Mouse (Mus musculus) heart, embryonic 13.5 days (tissue): ENCODE results near the gene Foxo4. TPM values are rescaled to one million over a fixed set of nuclear protein-coding genes. Genes with fewer than 3 reads are reported as not detected.
A peak's percentile ranks its signal among the peaks of the same experiment; 100 is the strongest.

ENCODE experiments used
- ATAC-seq: fragments of 200-750 bp; cut with Nextera tagmentation; 2 replicates; pipeline ENCODE4 v1.8.0; 2017; ENCODE audit warnings: moderate TSS enrichment; ENCODE audit not compliant: insufficient number of reproducible peaks, low FRiP score, low TSS enrichment; ENCODE audit errors: extremely low read depth
- H3K27ac ChIP-seq: fragments of 300-500 bp; sonication (generic); replicated peaks from 2 replicates; pipeline ENCODE4 v1.5.1; 2015; ENCODE audit warnings: moderate library complexity, mild to moderate bottlenecking, inconsistent platforms
- H3K27me3 ChIP-seq: fragments of 300-500 bp; sonication (generic); replicated peaks from 2 replicates; pipeline ENCODE4 v1.6.1; 2015; ENCODE audit warnings: mild to moderate bottlenecking, inconsistent platforms
- H3K36me3 ChIP-seq: fragments of 300-500 bp; sonication (generic); 2 replicates; pipeline ENCODE4 v1.6.1; 2015; ENCODE audit warnings: mild to moderate bottlenecking, inconsistent platforms
- H3K4me1 ChIP-seq: fragments of 300-500 bp; sonication (generic); 2 replicates; pipeline ENCODE4 v1.6.1; 2015; ENCODE audit warnings: inconsistent platforms
- H3K4me2 ChIP-seq: fragments of 300-500 bp; sonication (generic); 2 replicates; pipeline ENCODE4 v1.6.1; 2015; ENCODE audit warnings: inconsistent platforms, mild to moderate bottlenecking, moderate library complexity
- H3K4me3 ChIP-seq: fragments of 300-500 bp; sonication (generic); 2 replicates; pipeline ENCODE4 v1.5.1; 2015; ENCODE audit warnings: moderate library complexity, mild to moderate bottlenecking, inconsistent platforms
- H3K9ac ChIP-seq: fragments of 300-500 bp; sonication (generic); 2 replicates; pipeline ENCODE4 v1.6.1; 2015; ENCODE audit warnings: inconsistent platforms, mild to moderate bottlenecking, moderate library complexity
- H3K9me3 ChIP-seq: fragments of 300-500 bp; sonication (generic); 2 replicates; pipeline ENCODE4 v1.6.1; 2016; ENCODE audit warnings: inconsistent platforms
- WGBS: fragments of 180-500 bp; shearing (Covaris S2); methylation state at CpG from one replicate; pipeline ENCODE4 v1.1.7; 2015; ENCODE audit warnings: mixed read lengths; 5-methylcytosine and 5-hydroxymethylcytosine counted together
- polyA plus RNA-seq: library from polyadenylated mRNA; unstranded; fragments of >200 nt; fragmentation: Nextera tagmentation; extraction: Ambion mirVana; gene quantifications from 2 replicates; pipeline ENCODE4 v1.2.1, GENCODE M21; 2015

Foxo4 gene
- polyA plus RNA-seq, 1 experiment from 2014 or later = 1.7 TPM

- Histone ChIP-seq H3K9ac (no peak overlapping the region), H3K4me2 (no peak overlapping the region; the same call in 1 of the 2 replicates), H3K4me3 (no peak overlapping the region), H3K4me1 (0 out of 2 replicates have a peak, but pooled peaks cover 3% of the 10 kb centered on the region), H3K27me3 (0 out of 2 replicates have a peak, but pooled peaks cover 7% of the 10 kb centered on the region), H3K36me3 (peaks cover 96% of the 10 kb centered on the region), H3K27ac (no peak overlapping the region), H3K9me3 (no peaks in the 10 kb centered on the region)
- 73% methylated on average over 10 of the region's 10 CpGs for WGBS
- ATAC-seq = no peak
Measured at GRCm38 (mm10) chrX:101290111-101290510, 35.8 kb downstream of the Foxo4 start.

GRCm38 (mm10) chrX:101299055-101299454 is 44.7 kb downstream of the Foxo4 start, which contains the start of gene Nlgn3:
Nlgn3 (plus strand) TSS chrX:101299168.
- WGBS = 6% methylated on average over 14 of the region's 24 CpGs
- Histone ChIP-seq H3K36me3 (peaks cover 38% of the 10 kb centered on the region), H3K27me3 (peaks cover 24% of the 10 kb centered on the region), H3K9ac (peak within 1 kb of the TSS; percentile 66), H3K4me1 (peaks cover 10% of the 10 kb centered on the region), H3K4me2 (peak within 1 kb of the TSS; percentile 67), H3K9me3 (no peaks in the 10 kb centered on the region), H3K4me3 (peak within 1 kb of the TSS; percentile 46), H3K27ac (no peak within 1 kb of the TSS)
- ATAC-seq = no peak

DNA sequence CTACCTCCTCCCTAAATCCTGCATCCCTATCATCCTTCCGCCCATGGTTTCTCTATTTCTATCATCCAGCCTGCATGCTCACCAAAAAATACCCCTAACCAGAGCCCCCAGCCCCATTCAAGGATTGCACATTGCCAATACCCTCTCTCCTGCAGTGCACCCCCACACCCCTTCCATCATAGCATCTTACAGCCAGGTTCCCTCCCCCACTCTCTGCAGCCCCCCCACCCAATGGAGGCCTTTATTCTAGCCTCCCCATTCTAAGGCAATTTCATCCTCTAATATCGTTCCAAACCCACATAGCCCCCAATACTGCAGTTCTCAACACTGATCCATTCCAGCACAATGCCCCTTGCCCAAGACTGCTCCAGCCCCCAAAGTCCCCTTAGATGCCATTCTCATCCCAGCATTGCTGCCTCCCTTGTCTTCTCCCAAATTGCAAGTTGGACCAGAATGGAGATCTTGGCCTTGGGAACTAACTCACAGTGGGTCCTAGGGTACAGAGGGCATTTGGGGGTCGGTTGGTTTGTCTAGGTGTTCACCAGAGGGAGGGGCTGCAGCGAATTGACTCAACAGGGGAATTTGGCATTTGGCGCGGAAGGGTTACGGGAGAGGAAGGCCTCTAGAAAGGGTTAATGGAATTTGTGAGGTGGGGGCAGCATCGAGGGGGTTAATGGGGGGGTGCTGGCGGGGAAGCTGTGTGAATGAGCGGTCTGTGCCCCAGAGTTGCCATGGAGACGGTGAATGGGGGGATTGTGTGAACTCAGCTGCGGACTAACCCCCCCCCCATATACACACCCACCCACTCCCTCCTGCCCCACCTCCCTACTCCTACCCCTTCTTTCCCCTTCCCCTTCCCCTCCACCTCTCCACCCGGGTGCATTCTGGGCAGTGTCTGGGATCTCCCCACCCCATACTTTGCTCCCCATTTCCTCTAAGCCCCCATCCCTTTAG is 45.4 kb downstream of the Foxo4 start:
- 22% methylated on average over 8 of the region's 13 CpGs for WGBS
- Histone ChIP-seq H3K27me3 (peaks cover 30% of the 10 kb centered on the region), H3K9ac (peak overlapping the region; percentile 66), H3K4me2 (peak overlapping the region; percentile 67), H3K36me3 (peaks cover 31% of the 10 kb centered on the region), H3K9me3 (no peaks in the 10 kb centered on the region), H3K4me1 (peaks cover 10% of the 10 kb centered on the region), H3K4me3 (peak overlapping the region; percentile 46), H3K27ac (no peak overlapping the region)
- no peak for ATAC-seq

DNA sequence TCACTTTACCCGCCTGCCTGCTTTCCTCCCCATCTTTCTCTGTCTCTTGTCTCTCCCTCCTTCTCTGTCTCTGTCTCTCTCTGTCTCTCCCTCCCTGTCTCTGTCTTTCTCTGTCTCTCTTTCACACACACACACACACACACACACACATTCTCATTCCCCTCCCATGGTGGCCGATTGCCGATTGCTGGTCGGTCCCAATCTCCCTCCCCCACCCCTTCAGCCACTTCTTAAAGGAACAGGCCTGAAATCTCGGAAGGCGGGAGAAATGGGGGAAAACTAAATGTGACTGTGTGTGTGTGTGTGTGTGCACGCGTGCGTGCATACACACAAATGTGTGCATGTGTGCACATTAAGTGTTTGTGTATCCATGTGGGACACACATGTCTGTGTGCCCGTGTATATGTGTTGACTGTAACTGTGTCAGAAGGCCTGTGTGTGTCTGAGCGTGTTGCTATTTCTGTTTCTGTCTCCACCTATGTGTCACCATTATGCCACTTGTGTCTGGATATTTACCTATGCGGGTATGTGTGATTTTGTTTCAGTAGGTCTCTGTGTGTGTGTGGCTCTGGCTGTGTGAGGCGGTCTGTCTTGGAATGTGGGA is 46.2 kb downstream of the Foxo4 start:
- 21% methylated on average over 13 of the region's 13 CpGs for WGBS
- Histone ChIP-seq H3K27ac (peak overlapping the region; percentile 20; the same call in 1 of the 2 replicates), H3K36me3 (peaks cover 24% of the 10 kb centered on the region), H3K4me1 (peaks cover 10% of the 10 kb centered on the region), H3K4me2 (peak overlapping the region; percentile 67), H3K9me3 (no peaks in the 10 kb centered on the region), H3K9ac (peak overlapping the region; percentile 66), H3K4me3 (peak overlapping the region; percentile 46), H3K27me3 (peaks cover 31% of the 10 kb centered on the region)
- no peak for ATAC-seq

DNA sequence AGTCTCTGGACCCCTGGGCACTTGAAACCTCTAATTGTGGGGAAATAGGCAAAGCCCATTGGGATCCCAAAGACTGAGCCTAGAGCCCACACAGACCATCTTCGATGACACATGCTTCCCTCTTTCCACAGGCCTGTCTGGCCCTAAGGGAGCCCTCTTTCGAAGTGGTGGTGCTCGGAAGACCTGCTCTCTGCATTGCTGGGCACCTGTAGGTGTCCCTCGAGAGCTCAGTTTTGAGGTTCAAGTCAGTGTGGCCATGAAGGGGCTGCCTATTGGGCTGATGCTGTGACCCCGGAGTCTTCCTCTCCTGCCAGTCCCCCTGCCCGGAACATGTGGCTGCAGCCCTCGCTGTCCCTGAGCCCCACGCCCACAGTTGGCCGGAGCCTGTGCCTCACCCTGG is 47.3 kb downstream of the Foxo4 start:
- Histone ChIP-seq H3K36me3 (peaks cover 12% of the 10 kb centered on the region), H3K9me3 (no peaks in the 10 kb centered on the region), H3K4me3 (no peak overlapping the region), H3K4me1 (peaks cover 10% of the 10 kb centered on the region), H3K4me2 (no peak overlapping the region), H3K9ac (no peak overlapping the region), H3K27ac (no peak overlapping the region), H3K27me3 (peaks cover 36% of the 10 kb centered on the region)
- no peak for ATAC-seq
- 77% methylated on average over 9 of the region's 9 CpGs for WGBS

- no peak overlapping the region for H3K4me3 ChIP-seq
- no peak for ATAC-seq
- H3K27me3 ChIP-seq = peaks cover 58% of the 10 kb centered on the region
- no peaks in the 10 kb centered on the region for H3K36me3 ChIP-seq
- H3K9ac ChIP-seq = no peak overlapping the region
- no peaks in the 10 kb centered on the region for H3K9me3 ChIP-seq
- no peak overlapping the region for H3K4me2 ChIP-seq
- H3K27ac ChIP-seq = no peak overlapping the region
- peaks cover 10% of the 10 kb centered on the region for H3K4me1 ChIP-seq
- 64% methylated on average over 2 of the region's 2 CpGs for WGBS
Measured at GRCm38 (mm10) chrX:101304646-101305045, 50.3 kb downstream of the Foxo4 start.

DNA sequence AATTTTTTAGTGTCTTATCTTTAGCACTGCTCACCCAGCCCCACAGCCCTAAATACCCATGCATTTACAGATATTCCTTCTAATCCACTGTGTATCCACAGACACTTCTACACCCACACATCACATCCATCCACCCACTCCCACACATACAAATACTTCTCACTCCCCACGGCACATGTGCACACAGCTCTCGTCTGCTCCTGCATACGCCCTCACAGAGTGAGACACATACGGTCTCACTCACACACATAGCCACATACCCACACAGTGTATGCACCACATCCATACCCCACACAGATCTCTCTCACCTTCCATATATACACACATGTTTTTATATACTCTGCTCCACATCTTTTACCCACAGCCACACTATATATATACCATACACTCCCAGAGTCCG is 55.0 kb downstream of the Foxo4 start:
- no peak overlapping the region for H3K9ac ChIP-seq
- no peak overlapping the region for H3K4me3 ChIP-seq
- whole genome bisulfite sequencing = 78% methylated on average over 5 of the region's 5 CpGs
- no peak for ATAC-seq
- H3K36me3 ChIP-seq = no peaks in the 10 kb centered on the region
- H3K27ac ChIP-seq = no peak overlapping the region
- H3K27me3 ChIP-seq = peaks cover 68% of the 10 kb centered on the region
- H3K4me2 ChIP-seq = no peak overlapping the region
- H3K4me1 ChIP-seq = no peaks in the 10 kb centered on the region
- no peaks in the 10 kb centered on the region for H3K9me3 ChIP-seq

Other genes with a start within 250 kb of the Foxo4 start
- gene Tex11, start 194.9 kb upstream of the Foxo4 start, polyA plus RNA-seq = 0.17 and 0.32 TPM in 2 replicates
- gene Slc7a3, start 168.5 kb upstream of the Foxo4 start, polyA plus RNA-seq = 0.25 and 0.65 TPM in 2 replicates
- 41.2 and 42.5 TPM in 2 replicates for gene Snx12, start 32.0 kb upstream of the Foxo4 start, polyA plus RNA-seq
- gene Gm614, start 9.5 kb downstream of the Foxo4 start, polyA plus RNA-seq = not detected in 2 replicates
- 14.9 and 15.8 TPM in 2 replicates for gene Il2rg, start 13.7 kb downstream of the Foxo4 start, polyA plus RNA-seq
- gene Gm20489, start 14.5 kb downstream of the Foxo4 start, polyA plus RNA-seq = not detected in 2 replicates
- gene Med12, start 19.5 kb downstream of the Foxo4 start, polyA plus RNA-seq = 19.9 and 21.6 TPM in 2 replicates
- gene Nlgn3, start 44.6 kb downstream of the Foxo4 start, polyA plus RNA-seq = 2.0 and 2.5 TPM in 2 replicates
- 0.39 and 2.0 TPM in 2 replicates for gene Gjb1, start 121.8 kb downstream of the Foxo4 start, polyA plus RNA-seq
- 26.9 and 29.8 TPM in 2 replicates for gene Zmym3, start 166.3 kb downstream of the Foxo4 start, polyA plus RNA-seq
- 236 and 258 TPM in 2 replicates for gene Nono, start 174.8 kb downstream of the Foxo4 start, polyA plus RNA-seq
- 49.5 and 56.2 TPM in 2 replicates for gene Itgb1bp2, start 194.6 kb downstream of the Foxo4 start, polyA plus RNA-seq